In the genomic region with DNA sequence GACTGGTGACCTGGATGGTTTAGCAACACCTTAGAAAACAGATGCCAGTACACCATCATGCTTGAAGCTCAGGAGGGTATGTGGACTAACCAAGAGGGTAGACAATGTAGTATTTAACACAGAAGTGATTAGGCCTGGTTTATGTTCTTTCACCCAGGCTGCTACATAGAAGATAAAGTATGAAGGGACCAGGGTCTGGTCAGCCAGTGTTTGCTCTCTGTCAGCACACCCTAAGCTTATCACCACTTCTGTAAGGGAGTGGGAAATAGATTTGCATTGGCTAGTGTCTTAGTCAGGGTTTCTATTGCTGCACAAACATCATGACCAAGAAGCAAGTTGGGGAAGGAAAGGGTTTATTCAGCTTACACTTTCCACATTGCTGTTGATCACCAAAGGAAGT, we compare ENCODE assay signal across 17 mouse cellular contexts.
DNase-seq lines count a peak whose midpoint lies in the region; ATAC-seq lines count a peak whose summit lies in the region.
"Had no signal": no experiment of that assay in that cellular context is flagged by ENCODE, and none has a peak within 500 bp of the region (broad histone marks: within the 10 kb centered on the region; RNA-seq: fewer than 3 reads in every experiment).

No protein-coding gene starts in this region.

- H3K4me1 ChIP-seq in heart, embryonic 15.5 days (replicated peaks), result 0 out of 2 replicates have a peak, but pooled peaks cover 3% of the 10 kb centered on the region
- H3K4me1 ChIP-seq in heart, embryonic 11.5 days (ENCODE audit: control insufficient read depth, insufficient read depth, low read length), result no peaks in the 10 kb centered on the region
- peaks cover 14% of the 10 kb centered on the region for H3K4me1 ChIP-seq in kidney, embryonic 15.5 days
- H3K4me1 ChIP-seq in stomach, embryonic 16.5 days (ENCODE audit: control insufficient read depth, insufficient read depth, low read length), result 0 out of 2 replicates have a peak, but pooled peaks cover 14% of the 10 kb centered on the region
- H3K4me1 ChIP-seq: forebrain, embryonic 13.5 days; hindbrain, embryonic 13.5 days had no signal

- H3K36me3 ChIP-seq in heart, embryonic 15.5 days, result no peaks in the 10 kb centered on the region
- H3K36me3 ChIP-seq in heart, embryonic 11.5 days (ENCODE audit: control insufficient read depth, insufficient read depth, low read length), result no peaks in the 10 kb centered on the region
- H3K36me3 ChIP-seq in kidney, embryonic 15.5 days, result no peaks in the 10 kb centered on the region
- H3K36me3 ChIP-seq in stomach, embryonic 16.5 days (ENCODE audit: control insufficient read depth, insufficient read depth, low read length), result no peaks in the 10 kb centered on the region
- H3K36me3 ChIP-seq: embryonic facial prominence, embryonic 10.5 days; hindbrain, embryonic 13.5 days had no signal

- no peak overlapping the region for H3K4me3 ChIP-seq in heart, embryonic 15.5 days
- no peak overlapping the region for H3K4me3 ChIP-seq in heart, embryonic 11.5 days (ENCODE audit: low read depth, low read length)
- no peak overlapping the region for H3K4me3 ChIP-seq in kidney, embryonic 15.5 days (replicated peaks)
- H3K4me3 ChIP-seq in stomach, embryonic 16.5 days (replicated peaks; ENCODE audit: low read length), result no peak overlapping the region
- H3K4me3 ChIP-seq: embryonic facial prominence, embryonic 10.5 days; forebrain, embryonic 13.5 days; hindbrain, embryonic 13.5 days had no signal

- ATAC-seq in heart, embryonic 15.5 days (replicated peaks; ENCODE audit: insufficient number of reproducible peaks, insufficient read depth, low FRiP score, low read depth), result no peak
- ATAC-seq in heart, embryonic 11.5 days (replicated peaks; ENCODE audit: insufficient number of reproducible peaks, low FRiP score, low TSS enrichment), result no peak
- ATAC-seq in kidney, embryonic 15.5 days (replicated peaks; ENCODE audit: low FRiP score), result no peak
- ATAC-seq in stomach, embryonic 16.5 days (ENCODE audit: insufficient read depth, low FRiP score), result peak; percentile 69; the same call in 1 of the 2 replicates
- ATAC-seq: activated CD4-positive, CD25-positive, alpha-beta regulatory T cell, adult 4 months; forebrain, embryonic 13.5 days; forebrain, postnatal 0 days; hindbrain, postnatal 0 days; Patski had no signal

- H3K9me3 ChIP-seq in heart, embryonic 15.5 days (replicated peaks), result no peaks in the 10 kb centered on the region
- H3K9me3 ChIP-seq in heart, embryonic 11.5 days (replicated peaks; ENCODE audit: control insufficient read depth, low read length), result no peaks in the 10 kb centered on the region
- no peaks in the 10 kb centered on the region for H3K9me3 ChIP-seq in kidney, embryonic 15.5 days (replicated peaks)
- no peaks in the 10 kb centered on the region for H3K9me3 ChIP-seq in stomach, embryonic 16.5 days (replicated peaks; ENCODE audit: control insufficient read depth, low read length)
- H3K9me3 ChIP-seq: embryonic facial prominence, embryonic 10.5 days; forebrain, embryonic 13.5 days; hindbrain, embryonic 13.5 days had no signal

- DNase-seq in kidney, postnatal 10 days, result no peak
- no peak for DNase-seq in c-Kit-positive CD71-positive TER-119-positive erythroid progenitor cells, embryonic 14.5 days (ENCODE audit: low spot score)
- DNase-seq: adrenal gland, postnatal 14 days; cerebellum, adult 2 months; forebrain, postnatal 0 days; gastrocnemius, postnatal 14 days had no signal

- H3K27me3 ChIP-seq in heart, embryonic 15.5 days, result no peaks in the 10 kb centered on the region
- H3K27me3 ChIP-seq in heart, embryonic 11.5 days (ENCODE audit: control insufficient read depth, insufficient read depth, low read length), result no peaks in the 10 kb centered on the region
- no peaks in the 10 kb centered on the region for H3K27me3 ChIP-seq in kidney, embryonic 15.5 days
- no peaks in the 10 kb centered on the region for H3K27me3 ChIP-seq in stomach, embryonic 16.5 days (ENCODE audit: control insufficient read depth, insufficient read depth, low read length)
- H3K27me3 ChIP-seq: CH12.LX; forebrain, embryonic 13.5 days; hindbrain, embryonic 13.5 days had no signal

- H3K4me2 ChIP-seq in heart, embryonic 15.5 days, result no peak overlapping the region
- H3K4me2 ChIP-seq in heart, embryonic 11.5 days, result no peak overlapping the region
- no peak overlapping the region for H3K4me2 ChIP-seq in kidney, embryonic 15.5 days
- H3K4me2 ChIP-seq in stomach, embryonic 16.5 days (ENCODE audit: low read depth, low read length), result no peak overlapping the region
- H3K4me2 ChIP-seq: forebrain, embryonic 13.5 days; hindbrain, embryonic 13.5 days had no signal

- H3K27ac ChIP-seq in heart, embryonic 15.5 days, result peak overlapping the region; percentile 34; the same call in 1 of the 2 replicates
- H3K27ac ChIP-seq in heart, embryonic 11.5 days (ENCODE audit: low read depth, low read length), result no peak overlapping the region
- H3K27ac ChIP-seq in kidney, embryonic 15.5 days, result peak overlapping the region; percentile 75
- peak overlapping the region; percentile 78 for H3K27ac ChIP-seq in stomach, embryonic 16.5 days (ENCODE audit: low read length)
- H3K27ac ChIP-seq: embryonic facial prominence, embryonic 10.5 days; forebrain, embryonic 13.5 days; hindbrain, embryonic 13.5 days; hindbrain, postnatal 0 days had no signal

- no peak overlapping the region for H3K9ac ChIP-seq in heart, embryonic 15.5 days
- no peak overlapping the region for H3K9ac ChIP-seq in heart, embryonic 11.5 days (ENCODE audit: low read depth, low read length)
- H3K9ac ChIP-seq in kidney, embryonic 15.5 days, result no peak overlapping the region
- no peak overlapping the region for H3K9ac ChIP-seq in stomach, embryonic 16.5 days (ENCODE audit: low read length)
- H3K9ac ChIP-seq: forebrain, embryonic 13.5 days; forebrain, postnatal 0 days; hindbrain, embryonic 13.5 days had no signal
